Mouse (Mus musculus) NIH3T3 (cell line): Measurements from ENCODE around the gene Mgea5.
A peak's percentile ranks its signal among the peaks of the same experiment; 100 is the strongest.
"Not testable (repeated sequence)": the region's sequence is repeated elsewhere in the genome, so short reads cannot be mapped to it uniquely, and the experiment has no call there.

Experiments used
- DNase-seq: peaks from one replicate; pipeline ENCODE4 v3.0.0-alpha.2; 2012; ENCODE audit warnings: low read depth

Gene Mgea5

DNA sequence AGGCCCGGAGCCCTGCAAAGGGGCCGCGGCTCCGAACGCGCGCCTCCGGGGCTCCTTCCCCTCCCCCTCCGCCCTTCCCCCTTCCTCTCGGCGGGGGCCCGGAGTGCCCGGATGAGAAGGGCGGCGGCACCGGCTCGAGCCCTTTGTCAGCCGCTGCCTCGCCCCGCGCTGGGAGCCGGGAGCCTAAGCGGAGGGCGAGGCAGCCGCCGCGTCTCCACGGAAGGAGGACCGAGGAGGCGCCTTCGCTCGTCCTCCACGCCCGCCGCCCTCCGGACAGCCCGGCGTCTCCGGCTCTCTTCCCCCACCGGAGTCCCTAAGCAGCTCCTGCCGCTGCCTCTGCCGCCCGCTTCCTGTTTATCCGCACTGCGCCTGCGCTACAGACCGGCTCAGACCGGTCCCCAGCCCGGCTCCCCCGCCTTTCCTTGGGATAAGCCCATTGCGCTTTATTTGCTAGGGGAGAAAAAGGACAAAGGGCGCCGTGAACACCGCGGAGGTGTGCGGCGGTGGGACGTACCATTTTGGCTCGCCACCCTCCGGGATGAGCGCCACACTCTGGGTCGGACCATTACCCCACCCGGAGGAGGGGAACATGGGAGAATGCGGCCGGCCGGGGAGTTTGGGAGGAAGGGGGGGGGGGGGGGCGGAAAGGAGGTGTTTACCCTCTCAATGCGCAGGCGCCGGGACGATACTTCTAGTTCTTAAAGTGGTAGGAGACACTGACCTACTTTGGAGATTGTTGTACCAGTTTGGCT is at the start of gene Mgea5:
Gene Mgea5, minus strand, starts transcription at position 657 of the 752 bp plus-strand sequence.
- peak; percentile 99 for DNase-seq

DNA sequence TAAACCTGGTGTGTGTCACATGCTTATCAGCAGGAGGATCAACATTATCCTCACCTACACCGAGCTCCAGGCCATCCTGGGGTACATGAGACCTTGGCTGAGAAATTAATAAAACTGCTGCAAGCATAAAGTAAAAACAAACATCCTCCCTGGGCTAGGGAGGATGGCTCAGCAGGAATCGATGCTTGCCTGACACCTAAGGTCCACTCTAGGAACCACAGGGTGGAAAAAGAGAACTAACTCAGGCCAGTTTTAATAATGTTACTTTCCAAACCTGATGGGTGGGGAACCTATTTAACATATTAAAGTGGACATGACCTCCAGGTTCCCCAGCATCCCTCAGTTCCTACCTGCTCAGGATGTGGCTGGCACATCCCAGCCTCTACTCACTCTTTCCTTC is 47.0 kb upstream of the Mgea5 start:
- no peak for DNase-seq

DNA sequence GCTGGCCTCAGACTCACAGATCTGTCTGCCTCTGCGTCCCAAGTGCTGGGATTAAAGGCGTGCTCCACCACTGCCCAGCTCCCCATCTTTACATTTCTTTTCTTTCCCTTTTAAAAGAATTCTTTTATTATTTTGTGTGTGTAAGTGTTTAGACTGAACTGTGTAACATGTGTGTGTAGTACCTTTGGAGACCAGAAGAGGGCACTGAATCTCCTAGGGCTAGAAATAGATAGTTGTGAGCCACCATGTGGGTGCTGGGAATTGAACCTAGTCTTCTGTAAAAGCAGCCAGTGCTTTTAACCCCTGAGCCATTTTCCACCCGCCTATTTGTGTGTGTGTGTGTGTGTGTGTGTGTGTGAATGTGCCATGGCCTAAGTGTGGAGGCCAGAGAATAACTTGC is 44.1 kb upstream of the Mgea5 start:
- no peak for DNase-seq

DNA sequence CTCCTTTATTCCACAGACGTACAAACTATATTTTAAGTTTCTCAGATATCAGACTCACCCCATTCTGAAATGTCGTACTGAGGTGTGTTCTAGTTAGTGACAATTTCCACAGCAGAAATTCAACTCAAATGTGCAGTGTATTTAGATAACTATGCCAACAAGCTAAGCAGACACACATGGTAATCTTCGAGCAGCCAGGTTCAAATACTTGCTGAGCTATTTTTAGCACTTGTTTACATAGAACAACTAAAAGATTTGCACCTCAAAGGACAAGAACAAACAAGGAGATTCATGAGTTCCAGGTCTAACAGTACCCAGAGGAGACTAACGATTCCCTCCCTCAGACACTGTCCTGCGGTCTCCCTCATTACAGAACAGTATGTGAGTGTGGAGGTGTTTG is 43.5 kb upstream of the Mgea5 start:
- no peak for DNase-seq

DNA sequence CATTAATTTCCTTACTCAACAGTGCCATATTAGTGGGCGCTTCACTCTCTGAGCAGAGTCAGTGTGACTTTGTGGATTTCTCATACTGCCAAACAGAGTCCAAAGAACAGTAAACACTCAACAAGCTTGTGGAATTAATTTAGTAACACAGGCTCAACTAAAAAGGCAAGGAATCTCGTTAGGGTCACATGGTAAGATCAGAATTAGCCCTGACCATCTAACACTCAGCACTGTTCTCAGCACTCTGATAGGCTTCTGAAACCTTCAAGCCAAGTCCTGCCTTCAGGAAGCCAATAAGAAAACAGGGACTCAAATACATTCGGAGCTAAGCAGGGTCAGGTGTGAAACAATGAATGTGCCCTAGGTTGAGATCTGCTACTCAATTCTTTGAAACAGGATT is 42.5 kb upstream of the Mgea5 start:
- DNase-seq, result no peak

DNA sequence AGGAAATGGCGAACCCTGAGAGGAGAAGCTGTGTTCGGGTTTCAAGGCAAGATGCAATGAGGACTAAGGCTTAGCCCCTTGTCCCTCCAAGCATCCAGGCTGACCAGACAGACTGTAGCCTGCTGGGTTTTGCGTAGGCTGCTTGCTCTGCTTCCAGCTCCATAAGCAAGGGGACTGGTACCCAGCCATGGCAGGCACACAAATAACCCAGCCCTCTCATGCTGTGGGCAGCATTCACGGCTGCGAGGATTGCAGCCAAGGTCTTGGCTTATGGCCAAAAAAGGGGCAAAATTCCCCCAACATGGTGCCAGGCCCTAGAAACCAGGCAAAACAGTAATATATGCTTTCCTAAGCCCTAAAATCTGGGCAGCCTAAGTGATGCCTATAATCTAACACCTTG is 38.2 kb upstream of the Mgea5 start:
- no peak for DNase-seq

DNA sequence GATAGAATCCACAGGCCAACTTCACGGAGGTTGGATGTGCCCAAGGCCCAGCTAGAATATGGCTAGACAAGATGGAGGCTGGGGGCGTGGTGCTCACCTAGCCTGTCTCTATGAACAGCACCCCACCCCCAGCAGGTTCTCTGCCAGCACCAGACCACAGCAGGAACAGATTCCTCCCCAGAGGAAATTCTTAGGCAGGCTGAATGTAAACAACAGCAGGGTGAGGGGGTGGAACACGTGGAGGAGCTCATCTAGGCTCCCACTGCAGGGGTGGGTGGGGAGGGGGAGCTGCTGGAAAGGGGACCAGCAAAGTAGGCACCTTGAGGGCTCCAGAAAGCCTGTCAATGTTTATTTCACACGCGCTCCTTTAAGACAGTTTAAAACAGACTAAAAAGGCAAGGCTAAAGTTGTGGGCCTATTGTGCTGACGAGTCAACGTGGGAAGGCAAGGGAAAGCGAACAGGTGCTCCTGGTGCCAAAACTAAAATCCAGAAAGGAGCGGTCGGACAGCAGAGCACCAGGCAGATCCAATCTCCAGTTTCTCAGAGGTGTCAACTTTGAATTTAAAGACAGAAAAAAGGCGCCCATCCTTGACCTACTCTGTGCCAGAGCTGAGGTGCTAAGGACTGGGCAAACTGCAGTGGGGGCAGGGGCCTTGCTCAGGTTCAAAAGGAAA is 34.3 kb upstream of the Mgea5 start:
- peak; percentile 52 for DNase-seq

DNA sequence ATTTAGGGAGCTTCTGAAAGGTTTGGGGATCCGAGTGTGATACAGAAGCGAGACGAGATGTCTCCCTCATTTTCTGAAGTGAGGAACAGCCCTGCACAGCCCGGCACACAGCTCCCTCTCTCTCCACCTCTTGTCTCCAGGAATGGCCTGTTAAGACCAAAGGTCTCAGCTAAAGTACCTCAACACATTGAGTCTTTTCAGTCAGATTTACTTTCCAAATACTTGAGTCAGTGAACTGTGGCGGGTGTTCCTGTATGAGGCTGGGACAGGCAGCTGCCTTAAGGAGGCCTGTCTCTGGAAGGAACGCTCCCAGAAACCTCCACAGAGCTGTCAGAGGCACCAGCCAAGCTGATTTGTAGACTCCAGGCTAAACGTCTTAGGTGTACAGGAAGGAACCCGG is 33.1 kb upstream of the Mgea5 start:
- DNase-seq, result no peak

DNA sequence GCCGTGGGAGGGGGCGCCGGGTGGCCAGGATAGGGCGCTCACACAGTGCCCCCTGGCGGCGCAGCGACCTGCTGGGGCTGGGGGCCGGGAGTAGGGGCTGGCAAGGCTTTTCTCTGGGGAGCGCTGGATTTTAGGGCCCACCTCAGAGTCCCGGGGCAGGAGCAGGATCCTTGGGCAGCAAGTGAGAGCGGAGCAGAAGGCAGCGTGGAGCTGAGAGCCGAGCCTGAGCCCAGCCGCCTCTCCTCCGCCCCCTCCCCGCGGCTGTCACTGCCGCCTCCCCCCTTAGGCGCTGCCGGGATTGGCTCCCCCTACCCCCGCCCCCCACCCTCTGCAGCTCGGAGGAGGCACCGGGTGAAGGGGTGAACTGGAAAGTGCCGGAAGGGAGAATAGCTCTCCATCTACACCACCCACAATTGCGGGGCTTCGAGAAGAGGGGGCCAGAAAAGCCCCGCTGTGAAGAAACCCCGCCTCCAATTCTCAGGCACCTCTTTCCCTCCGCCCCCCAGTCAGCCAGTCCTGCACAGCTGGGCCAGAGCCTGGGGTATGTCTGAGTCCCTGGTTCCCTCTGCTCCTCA is 32.3 kb upstream of the Mgea5 start, which contains the start of gene Kcnip2:
Gene Kcnip2, minus strand, starts transcription at position 231 of the 575 bp plus-strand sequence.
- no peak for DNase-seq

DNA sequence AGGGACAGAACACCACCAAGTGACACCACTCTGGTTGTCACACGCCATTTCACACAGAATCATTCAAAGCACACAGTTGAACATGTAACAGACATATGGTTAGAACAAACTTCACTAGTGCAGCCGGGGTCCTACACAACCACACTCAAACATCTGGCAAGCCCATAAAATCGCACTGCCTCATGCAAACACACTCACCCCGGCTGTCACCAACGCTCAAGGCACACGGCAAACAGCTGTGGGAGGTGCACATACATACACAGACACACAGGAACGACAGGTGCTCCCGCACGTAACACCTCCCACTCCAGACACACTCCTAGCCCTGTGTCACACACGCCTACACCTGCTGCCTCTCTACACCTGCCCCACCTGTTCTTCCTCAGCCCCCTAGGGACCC is 31.5 kb upstream of the Mgea5 start:
- DNase-seq, result no peak

DNA sequence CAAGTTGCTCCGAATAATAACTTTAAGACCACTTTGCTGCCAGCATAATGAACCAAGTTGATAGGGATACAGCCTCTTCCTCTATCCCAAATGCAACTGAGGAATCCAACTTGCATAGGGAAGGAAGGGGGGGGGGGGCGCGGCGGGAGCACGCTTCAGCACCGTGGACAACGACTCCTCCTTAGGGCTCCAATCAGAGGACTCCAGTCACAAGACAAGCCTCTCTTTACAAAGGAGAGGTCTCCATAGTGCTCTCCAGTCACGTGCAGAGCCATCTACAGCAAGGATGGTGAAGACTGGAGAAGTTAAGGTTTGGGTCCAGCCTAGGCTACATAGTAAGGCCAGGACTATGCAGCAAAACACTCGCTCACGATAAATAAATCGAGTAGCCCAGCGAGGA is 30.2 kb upstream of the Mgea5 start:
- peak; percentile 64 for DNase-seq

DNA sequence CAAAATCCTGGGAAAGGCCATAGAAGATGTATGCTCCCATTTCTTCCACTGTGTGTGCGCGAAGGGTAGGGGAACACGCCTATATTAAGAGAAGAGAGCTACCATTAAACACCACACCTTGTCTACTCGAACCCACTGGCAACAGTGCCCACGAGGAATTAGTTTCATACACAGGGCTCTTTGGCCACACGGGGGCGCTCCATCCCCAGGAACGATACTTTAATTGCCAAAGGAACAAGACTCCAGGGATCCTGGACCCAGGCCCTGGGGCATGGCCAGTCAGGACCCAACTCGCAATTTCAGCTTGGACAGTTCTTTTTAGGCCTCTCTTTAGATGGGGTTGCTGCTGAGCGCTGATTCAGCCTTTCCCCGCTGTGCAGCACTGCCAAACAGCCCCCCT is 29.6 kb upstream of the Mgea5 start:
- DNase-seq, result peak; percentile 79

DNA sequence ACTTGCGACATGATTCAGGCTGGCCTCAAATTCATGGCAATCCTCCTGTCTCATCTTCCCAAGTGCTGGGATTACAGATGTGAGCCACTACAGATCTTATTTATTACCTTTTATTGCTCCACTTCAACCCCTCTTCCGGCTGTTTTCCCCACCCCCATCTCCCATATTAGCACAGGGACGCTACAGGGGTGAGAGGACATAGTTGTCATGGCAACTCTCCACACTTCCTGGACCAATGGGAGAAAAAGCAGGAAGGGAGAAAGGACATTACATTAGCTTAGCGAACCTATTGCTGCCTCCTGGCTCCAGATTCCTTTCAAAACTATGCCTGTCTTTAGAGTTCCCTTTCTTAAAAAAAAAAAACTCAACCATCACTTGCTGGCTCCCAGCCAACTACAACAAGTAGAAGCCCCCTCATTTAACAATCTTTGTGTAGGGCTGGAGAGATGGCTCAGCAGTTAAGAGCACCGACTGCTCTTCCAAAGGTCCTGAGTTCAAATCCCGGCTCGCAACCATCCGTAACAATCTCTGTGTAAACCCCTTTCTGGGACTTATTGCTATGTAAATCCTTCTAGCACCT is 29.1 kb upstream of the Mgea5 start:
- DNase-seq, result no peak

DNA sequence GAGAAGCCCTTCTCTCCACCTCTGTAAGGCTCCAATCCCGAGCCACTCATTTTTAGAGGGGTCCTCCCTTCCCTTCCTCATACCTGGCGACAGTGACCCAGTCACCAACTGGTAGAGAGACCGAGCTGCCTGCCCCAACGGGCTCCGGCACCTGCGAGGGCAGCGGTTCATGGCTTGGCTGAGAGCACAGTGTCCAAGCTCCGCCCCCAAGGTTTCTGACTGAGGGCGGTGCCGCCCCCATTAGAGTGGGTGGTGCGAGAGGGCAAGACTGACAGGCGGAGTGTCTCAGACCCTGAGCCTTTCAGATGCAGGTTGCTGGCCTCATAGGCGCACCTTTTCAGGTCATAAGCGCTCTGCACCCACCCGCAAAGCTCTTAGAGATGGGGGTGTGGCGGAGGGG is 28.5 kb upstream of the Mgea5 start:
- DNase-seq, result no peak

DNA sequence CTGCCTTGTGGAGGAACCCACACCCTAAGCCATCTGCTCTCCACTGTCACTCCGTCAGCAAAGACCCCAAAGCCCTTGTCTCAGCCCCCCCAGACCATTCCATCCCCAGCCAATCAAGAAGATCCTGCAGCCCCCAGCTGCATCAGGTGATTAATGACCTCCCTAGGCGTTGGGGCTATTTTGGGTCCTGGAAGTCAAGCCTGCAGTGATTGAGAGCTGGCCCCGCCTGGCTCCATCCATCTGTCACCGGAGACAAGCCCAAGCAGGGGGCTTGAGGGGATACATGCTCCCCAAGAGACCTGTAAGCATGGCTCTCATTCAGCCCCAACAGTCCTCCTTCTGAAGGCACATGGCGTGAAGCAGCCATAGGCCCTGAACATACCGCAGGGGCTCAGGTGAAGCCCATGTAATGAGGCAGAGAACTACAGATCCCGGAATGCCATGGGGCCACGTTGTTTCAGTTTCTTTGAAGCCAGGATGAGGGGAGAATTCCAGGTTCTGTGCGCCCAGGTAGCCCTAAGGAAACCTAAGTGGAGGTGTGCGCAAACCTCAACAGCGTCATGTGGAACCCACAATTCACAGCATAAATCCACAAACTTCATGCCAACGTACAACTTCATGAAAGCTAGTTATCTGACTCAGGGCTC is 27.5 kb upstream of the Mgea5 start:
- DNase-seq, result no peak

DNA sequence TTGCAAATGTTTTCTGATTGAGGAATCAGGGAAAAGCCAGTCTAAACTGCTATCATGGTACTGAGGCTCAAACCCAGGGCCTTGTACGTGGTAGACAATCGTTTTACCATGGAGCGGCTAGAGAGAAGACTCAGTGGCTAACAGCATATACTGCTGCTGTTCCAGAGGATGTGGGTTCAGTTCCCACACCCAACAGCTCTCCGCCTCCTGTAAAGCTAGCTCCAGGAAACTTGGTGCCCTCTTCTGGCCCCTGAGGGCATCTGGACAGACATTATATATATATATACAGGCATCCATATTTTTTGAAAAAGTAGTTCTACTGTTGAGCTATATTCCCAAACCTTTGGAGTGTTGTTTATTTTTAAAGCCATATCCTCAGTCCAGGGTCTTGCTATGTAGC is 24.1 kb upstream of the Mgea5 start:
- DNase-seq, result no peak

DNA sequence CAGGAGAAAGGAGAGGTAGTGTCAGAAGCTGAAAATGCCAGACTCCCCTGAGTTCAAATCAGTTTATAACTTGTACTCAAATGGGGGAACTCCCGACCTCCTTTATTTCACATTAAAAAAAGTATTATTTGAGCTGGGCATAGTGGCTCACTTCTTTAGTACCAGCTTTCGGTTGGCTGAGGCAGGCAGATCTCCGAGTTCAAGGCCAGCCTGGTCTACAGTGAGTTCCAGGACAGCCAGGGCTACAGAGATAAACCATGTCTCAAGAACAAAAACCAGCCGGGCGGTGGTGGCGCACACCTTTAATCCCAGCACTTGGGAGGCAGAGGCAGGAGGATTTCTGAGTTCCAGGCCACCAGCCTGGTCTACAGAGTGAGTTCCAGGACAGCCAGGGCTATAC is 22.2 kb upstream of the Mgea5 start:
- DNase-seq, result not testable (repeated sequence)

DNA sequence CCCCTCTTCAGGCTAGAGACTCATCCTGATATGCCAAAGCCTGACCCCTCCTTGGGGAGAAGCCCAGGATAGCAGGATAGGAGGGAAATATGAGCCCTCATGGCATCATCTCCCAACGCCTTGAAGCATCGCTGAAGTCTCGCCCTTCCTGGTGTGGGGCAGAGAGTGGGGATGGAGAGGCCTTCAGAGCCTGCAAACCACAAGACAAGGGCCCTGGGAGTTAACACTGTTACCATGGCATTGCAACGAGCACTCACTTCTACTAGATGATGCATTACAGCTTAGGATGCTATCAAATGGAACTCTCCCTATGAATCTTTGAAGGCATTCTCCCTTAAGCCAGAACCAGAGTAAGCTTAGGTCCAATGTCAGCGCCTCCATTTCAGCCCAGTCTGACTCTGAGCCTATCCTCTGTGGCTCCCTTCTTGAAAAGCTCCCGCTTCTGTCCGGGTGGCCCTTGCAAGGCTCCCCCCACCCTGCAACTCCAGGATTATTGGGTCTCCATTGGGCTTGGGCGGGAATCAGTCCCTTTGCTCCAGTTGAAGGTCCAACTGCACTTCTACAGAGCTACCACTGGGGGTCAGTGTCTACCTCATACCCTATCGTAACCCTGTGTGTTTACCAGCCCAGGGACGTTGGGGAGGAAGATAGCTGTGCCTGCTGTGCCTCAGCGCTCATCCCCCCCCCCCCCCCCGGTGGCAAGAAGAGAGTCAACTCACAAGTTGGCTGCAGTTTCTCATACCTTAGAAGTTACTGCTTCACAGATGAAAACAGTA is 21.1 kb upstream of the Mgea5 start:
- peak; percentile 78 for DNase-seq

DNA sequence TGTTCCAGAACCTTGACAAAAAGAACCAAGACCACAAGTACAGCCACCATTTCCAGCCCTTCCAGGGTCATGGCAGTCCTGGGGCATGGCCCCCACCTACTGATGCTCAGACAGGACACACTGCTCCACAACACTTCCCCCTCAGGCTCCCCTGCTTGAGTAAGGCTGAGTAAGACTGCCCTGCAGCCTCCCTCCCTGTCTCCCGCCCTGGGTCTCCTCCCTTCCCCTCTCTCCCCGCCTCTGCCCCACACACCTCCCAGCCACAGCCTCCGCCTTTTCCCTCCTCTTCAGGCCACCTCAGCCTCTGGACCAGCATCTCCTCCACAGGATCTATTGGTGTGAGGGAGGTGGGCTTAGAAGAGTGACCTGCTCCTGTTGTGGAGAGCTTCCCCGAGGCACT is 19.8 kb upstream of the Mgea5 start:
- no peak for DNase-seq

DNA sequence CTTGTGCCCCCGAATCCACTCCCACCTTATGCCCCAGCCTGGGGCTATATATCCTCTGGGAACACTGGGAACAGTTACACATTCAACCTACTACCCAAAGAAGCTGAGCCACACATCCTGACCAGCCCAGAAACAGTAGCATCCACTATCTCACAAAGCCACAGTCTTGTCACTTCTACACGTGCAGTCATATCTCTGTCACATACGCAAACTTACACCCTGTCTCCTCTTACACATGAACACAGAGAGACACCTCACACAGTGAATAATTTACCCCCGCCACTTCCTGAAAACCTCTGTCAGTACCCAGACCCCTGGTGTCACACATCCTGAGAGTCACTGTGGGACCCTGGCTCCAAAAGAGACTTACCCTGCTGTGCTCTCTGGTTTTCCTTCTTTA is 19.1 kb upstream of the Mgea5 start:
- DNase-seq, result no peak

DNA sequence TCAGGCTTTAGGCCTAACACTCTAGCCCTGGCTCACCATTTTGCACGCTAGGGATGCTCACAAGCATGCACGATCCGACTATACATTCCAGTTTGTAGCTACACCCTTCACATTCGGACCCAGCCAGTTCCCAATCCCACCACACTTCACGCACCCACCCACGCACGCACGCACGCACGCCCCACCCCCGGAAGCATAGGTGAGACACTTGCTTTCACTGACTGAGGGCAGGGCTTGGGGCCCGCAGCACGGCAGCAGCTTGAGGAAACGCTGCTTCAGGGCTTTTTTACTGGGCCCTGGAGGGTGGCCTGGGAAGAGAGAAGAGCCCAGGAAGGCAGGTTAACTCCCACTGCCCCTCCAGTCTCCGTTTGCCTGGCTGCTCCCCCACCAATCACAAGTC is 13.2 kb upstream of the Mgea5 start:
- no peak for DNase-seq

DNA sequence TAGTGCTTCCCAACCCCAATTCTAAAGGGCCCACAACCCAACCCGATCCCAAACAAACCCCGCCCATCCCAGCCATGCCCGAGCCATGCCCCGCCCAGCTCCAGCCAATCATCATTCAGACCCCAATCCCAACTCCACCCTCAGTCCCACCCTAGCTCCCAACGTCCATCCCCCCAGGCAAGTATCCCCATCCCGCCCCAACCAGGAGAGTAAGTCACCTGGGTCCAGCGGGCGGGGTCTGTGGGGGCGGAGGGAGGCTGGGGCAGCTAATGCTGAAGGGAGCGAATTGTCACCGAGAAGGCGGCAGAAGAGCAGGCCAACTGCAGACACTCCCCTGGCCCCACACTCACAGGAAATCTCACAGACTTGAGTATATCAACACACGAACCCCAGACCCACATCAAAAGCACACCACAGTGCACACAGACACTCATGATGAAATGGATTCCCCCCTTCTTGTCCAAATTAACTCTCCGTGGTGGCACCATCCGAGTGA is 12.5 kb upstream of the Mgea5 start:
- DNase-seq, result no peak
